Mouse (Mus musculus) G1E (cell line): ENCODE data around the gene Pak6.

ENCODE experiments used
- CTCF ChIP-seq: IDR thresholded peaks from 2 replicates; pipeline ENCODE4 v1.5.1; 2012; ENCODE audit warnings: low read depth, low read length, inconsistent platforms, mixed read lengths
- GATA1 ChIP-seq: IDR thresholded peaks from 2 replicates; pipeline ENCODE4 v1.6.1; 2012; ENCODE audit warnings: borderline replicate concordance, low read length, inconsistent platforms, mixed read lengths
- GATA2 ChIP-seq: IDR thresholded peaks from 2 replicates; pipeline ENCODE4 v1.6.1; 2012; ENCODE audit warnings: low read depth, low read length, inconsistent platforms, borderline replicate concordance
- POLR2AphosphoS5 ChIP-seq: IDR thresholded peaks from 2 replicates; pipeline ENCODE4 v1.6.1; 2012; ENCODE audit warnings: low read depth, low read length, inconsistent platforms; ENCODE audit not compliant: insufficient replicate concordance
- TAL1 ChIP-seq: conservative IDR thresholded peaks from 2 replicates; pipeline ENCODE4 v1.6.1; 2012; ENCODE audit warnings: low read depth, low read length, inconsistent platforms, mixed read lengths

- no peak for TF ChIP-seq CTCF
- TF ChIP-seq GATA1 = no peak
- TF ChIP-seq POLR2AphosphoS5 = no peak
- no peak for TF ChIP-seq TAL1
- TF ChIP-seq GATA2 = no peak
Observed at GRCm38 (mm10) chr2:118680926-118681325, 17.8 kb downstream of the Pak6 start.
